Mouse (Mus musculus) erythroblast, embryonic 14.5 days (primary cell): ENCODE data around the gene Trpv3.

Experiments
- GATA1 ChIP-seq: IDR thresholded peaks from 2 replicates; pipeline ENCODE4 v1.6.1; 2012; ENCODE audit warnings: low read length, inconsistent platforms, mixed read lengths
- TAL1 ChIP-seq: IDR thresholded peaks from 3 replicates; pipeline ENCODE4 v1.6.1; 2012; ENCODE audit warnings: low read length, inconsistent platforms, mixed read lengths

GRCm38 (mm10) chr11:73289621-73290020 lies 22.4 kb downstream of the Trpv3 start:
- TF ChIP-seq GATA1 (no peak), TAL1 (no peak)
